Mouse (Mus musculus): ENCODE measurements around the gene Psors1c2. TPM values are rescaled to one million over a fixed set of nuclear protein-coding genes. Genes with fewer than 3 reads are reported as not detected.
A peak's percentile ranks its signal among the peaks of the same experiment; 100 is the strongest.

Gene Psors1c2
- polyA plus RNA-seq (2014; fragmentation: Nextera tagmentation; extraction: Ambion mirVana): 0.59 and 1.9 TPM in 2 replicates

- Histone ChIP-seq H3K27ac (replicated peaks; ENCODE audit: low read depth, low read length) (no peak within 1 kb of the TSS), H3K4me3 (ENCODE audit: low read depth, low read length) (no peak within 1 kb of the TSS)
- WGBS: 47% methylated on average over 7 of the region's 7 CpGs
These were observed at the start of gene Psors1c2 for GRCm38 (mm10) chr17:35532901-35533300. Gene Psors1c2 (plus strand): TSS chr17:35533201.

GRCm38 (mm10) chr17:35484066-35484465 lies 48.9 kb upstream of the Psors1c2 start:
- 0 out of 2 replicates have a peak, but pooled peaks have one; percentile 53 for ATAC-seq (ENCODE audit: low read depth)
- no peak overlapping the region for H3K9ac ChIP-seq (ENCODE audit: low read depth, low read length)
- H3K27me3 ChIP-seq (replicated peaks; ENCODE audit: control insufficient read depth, insufficient read depth, low read length): no peaks in the 10 kb centered on the region
- H3K9me3 ChIP-seq (ENCODE audit: control insufficient read depth, low read length): no peaks in the 10 kb centered on the region
- H3K4me3 ChIP-seq (ENCODE audit: low read depth, low read length): no peak overlapping the region
- under 1% methylated on average over 9 of the region's 9 CpGs for WGBS
- peak; percentile 38 for DNase-seq (ENCODE audit: low spot score)
- no peaks in the 10 kb centered on the region for H3K4me1 ChIP-seq (ENCODE audit: control insufficient read depth, insufficient read depth, low read length)
- H3K27ac ChIP-seq (replicated peaks; ENCODE audit: low read depth, low read length): no peak overlapping the region
- H3K36me3 ChIP-seq (ENCODE audit: control insufficient read depth, insufficient read depth, low read length): no peaks in the 10 kb centered on the region
- H3K4me2 ChIP-seq (ENCODE audit: low read depth, low read length): no peak overlapping the region

More at GRCm38 (mm10) chr17:35532901-35533300, at the start of gene Psors1c2:
- H3K4me1 ChIP-seq (ENCODE audit: control insufficient read depth, insufficient read depth, low read length): no peaks in the 10 kb centered on the region
- no peak within 1 kb of the TSS for H3K4me2 ChIP-seq (ENCODE audit: low read depth, low read length)
- H3K9me3 ChIP-seq (ENCODE audit: control insufficient read depth, low read length): no peaks in the 10 kb centered on the region
- DNase-seq (ENCODE audit: low spot score): no peak
- peaks cover 32% of the 10 kb centered on the region for H3K36me3 ChIP-seq (ENCODE audit: control insufficient read depth, insufficient read depth, low read length)
- no peak for ATAC-seq (ENCODE audit: low read depth)
- H3K9ac ChIP-seq (ENCODE audit: low read depth, low read length): no peak within 1 kb of the TSS
- no peaks in the 10 kb centered on the region for H3K27me3 ChIP-seq (replicated peaks; ENCODE audit: control insufficient read depth, insufficient read depth, low read length)

- Histone ChIP-seq H3K4me1 (ENCODE audit: control insufficient read depth, insufficient read depth, low read length) (no peaks in the 10 kb centered on the region), H3K4me3 (ENCODE audit: low read depth, low read length) (no peak overlapping the region), H3K36me3 (ENCODE audit: control insufficient read depth, insufficient read depth, low read length) (no peaks in the 10 kb centered on the region), H3K9me3 (ENCODE audit: control insufficient read depth, low read length) (no peaks in the 10 kb centered on the region), H3K27me3 (replicated peaks; ENCODE audit: control insufficient read depth, insufficient read depth, low read length) (no peaks in the 10 kb centered on the region), H3K27ac (replicated peaks; ENCODE audit: low read depth, low read length) (no peak overlapping the region), H3K4me2 (ENCODE audit: low read depth, low read length) (no peak overlapping the region), H3K9ac (ENCODE audit: low read depth, low read length) (no peak overlapping the region)
- 37% methylated on average over 4 of the region's 4 CpGs for WGBS
- ATAC-seq (ENCODE audit: low read depth): no peak
- DNase-seq (ENCODE audit: low spot score): no peak
These were observed 47.3 kb upstream of the Psors1c2 start for GRCm38 (mm10) chr17:35485702-35486101.

- Histone ChIP-seq H3K4me1 (ENCODE audit: control insufficient read depth, insufficient read depth, low read length) (no peaks in the 10 kb centered on the region), H3K9ac (ENCODE audit: low read depth, low read length) (no peak overlapping the region), H3K9me3 (ENCODE audit: control insufficient read depth, low read length) (no peaks in the 10 kb centered on the region), H3K36me3 (ENCODE audit: control insufficient read depth, insufficient read depth, low read length) (no peaks in the 10 kb centered on the region), H3K27me3 (replicated peaks; ENCODE audit: control insufficient read depth, insufficient read depth, low read length) (no peaks in the 10 kb centered on the region), H3K4me3 (ENCODE audit: low read depth, low read length) (no peak overlapping the region), H3K27ac (replicated peaks; ENCODE audit: low read depth, low read length) (no peak overlapping the region), H3K4me2 (ENCODE audit: low read depth, low read length) (0 out of 2 replicates have a peak overlapping the region, but pooled peaks have one; percentile 8)
- DNase-seq (ENCODE audit: low spot score) (peak; percentile 24), ATAC-seq (ENCODE audit: low read depth) (no peak)
- 42% methylated on average over 10 of the region's 10 CpGs for WGBS
These were observed 46.3 kb upstream of the Psors1c2 start for GRCm38 (mm10) chr17:35486726-35487125.

- Histone ChIP-seq H3K4me2 (ENCODE audit: low read depth, low read length) (no peak overlapping the region), H3K4me1 (ENCODE audit: control insufficient read depth, insufficient read depth, low read length) (no peaks in the 10 kb centered on the region), H3K4me3 (ENCODE audit: low read depth, low read length) (no peak overlapping the region), H3K27ac (replicated peaks; ENCODE audit: low read depth, low read length) (no peak overlapping the region), H3K9me3 (ENCODE audit: control insufficient read depth, low read length) (no peaks in the 10 kb centered on the region), H3K36me3 (ENCODE audit: control insufficient read depth, insufficient read depth, low read length) (no peaks in the 10 kb centered on the region), H3K27me3 (replicated peaks; ENCODE audit: control insufficient read depth, insufficient read depth, low read length) (no peaks in the 10 kb centered on the region), H3K9ac (ENCODE audit: low read depth, low read length) (no peak overlapping the region)
- 100% methylated on average over 2 of the region's 2 CpGs for WGBS
- ATAC-seq (ENCODE audit: low read depth) (no peak), DNase-seq (ENCODE audit: low spot score) (no peak)
These were observed 45.0 kb upstream of the Psors1c2 start for GRCm38 (mm10) chr17:35488041-35488440.

- no peaks in the 10 kb centered on the region for H3K36me3 ChIP-seq (ENCODE audit: control insufficient read depth, insufficient read depth, low read length)
- no peaks in the 10 kb centered on the region for H3K4me1 ChIP-seq (ENCODE audit: control insufficient read depth, insufficient read depth, low read length)
- H3K9me3 ChIP-seq (ENCODE audit: control insufficient read depth, low read length): no peaks in the 10 kb centered on the region
- H3K4me3 ChIP-seq (ENCODE audit: low read depth, low read length): no peak overlapping the region
- 62% methylated on average over 5 of the region's 5 CpGs for WGBS
- no peak for DNase-seq (ENCODE audit: low spot score)
- H3K4me2 ChIP-seq (ENCODE audit: low read depth, low read length): no peak overlapping the region
- H3K9ac ChIP-seq (ENCODE audit: low read depth, low read length): no peak overlapping the region
- no peak for ATAC-seq (ENCODE audit: low read depth)
- no peak overlapping the region for H3K27ac ChIP-seq (replicated peaks; ENCODE audit: low read depth, low read length)
- H3K27me3 ChIP-seq (replicated peaks; ENCODE audit: control insufficient read depth, insufficient read depth, low read length): no peaks in the 10 kb centered on the region
These were observed 42.7 kb upstream of the Psors1c2 start for GRCm38 (mm10) chr17:35490320-35490719.

- Histone ChIP-seq H3K4me3 (ENCODE audit: low read depth, low read length) (no peak overlapping the region), H3K36me3 (ENCODE audit: control insufficient read depth, insufficient read depth, low read length) (no peaks in the 10 kb centered on the region), H3K9ac (ENCODE audit: low read depth, low read length) (no peak overlapping the region), H3K27ac (replicated peaks; ENCODE audit: low read depth, low read length) (no peak overlapping the region), H3K4me1 (ENCODE audit: control insufficient read depth, insufficient read depth, low read length) (peaks cover 5% of the 10 kb centered on the region; the same call in 1 of the 2 replicates), H3K4me2 (ENCODE audit: low read depth, low read length) (no peak overlapping the region), H3K9me3 (ENCODE audit: control insufficient read depth, low read length) (no peaks in the 10 kb centered on the region), H3K27me3 (replicated peaks; ENCODE audit: control insufficient read depth, insufficient read depth, low read length) (no peaks in the 10 kb centered on the region)
- DNase-seq (ENCODE audit: low spot score) (no peak), ATAC-seq (ENCODE audit: low read depth) (no peak)
- WGBS: 97% methylated on average over 7 of the region's 7 CpGs
These were observed 35.9 kb upstream of the Psors1c2 start for GRCm38 (mm10) chr17:35497124-35497523.

- 6% methylated on average over 6 of the region's 6 CpGs for WGBS
- peak; percentile 45 for DNase-seq (ENCODE audit: low spot score)
- 0 out of 2 replicates have a peak overlapping the region, but pooled peaks have one; percentile 27 for H3K9ac ChIP-seq (ENCODE audit: low read depth, low read length)
These were observed 30.8 kb upstream of the Psors1c2 start for GRCm38 (mm10) chr17:35502226-35502625.

GRCm38 (mm10) chr17:35502762-35503161 lies 30.2 kb upstream of the Psors1c2 start:
- 53% methylated on average over 5 of the region's 5 CpGs for WGBS
- Histone ChIP-seq H3K36me3 (ENCODE audit: control insufficient read depth, insufficient read depth, low read length) (no peaks in the 10 kb centered on the region), H3K4me3 (ENCODE audit: low read depth, low read length) (no peak overlapping the region), H3K4me2 (ENCODE audit: low read depth, low read length) (no peak overlapping the region), H3K27me3 (replicated peaks; ENCODE audit: control insufficient read depth, insufficient read depth, low read length) (peaks cover 27% of the 10 kb centered on the region), H3K4me1 (ENCODE audit: control insufficient read depth, insufficient read depth, low read length) (peaks cover 10% of the 10 kb centered on the region), H3K9ac (ENCODE audit: low read depth, low read length) (no peak overlapping the region), H3K9me3 (ENCODE audit: control insufficient read depth, low read length) (no peaks in the 10 kb centered on the region), H3K27ac (replicated peaks; ENCODE audit: low read depth, low read length) (peak overlapping the region; percentile 75)
- no peak for DNase-seq (ENCODE audit: low spot score)
- ATAC-seq (ENCODE audit: low read depth): no peak

More at GRCm38 (mm10) chr17:35502226-35502625, 30.8 kb upstream of the Psors1c2 start:
- no peak overlapping the region for H3K4me2 ChIP-seq (ENCODE audit: low read depth, low read length)
- no peaks in the 10 kb centered on the region for H3K36me3 ChIP-seq (ENCODE audit: control insufficient read depth, insufficient read depth, low read length)
- H3K27me3 ChIP-seq (replicated peaks; ENCODE audit: control insufficient read depth, insufficient read depth, low read length): peaks cover 22% of the 10 kb centered on the region
- H3K27ac ChIP-seq (replicated peaks; ENCODE audit: low read depth, low read length): peak overlapping the region; percentile 75
- ATAC-seq (ENCODE audit: low read depth): no peak
- H3K4me3 ChIP-seq (ENCODE audit: low read depth, low read length): no peak overlapping the region
- H3K9me3 ChIP-seq (ENCODE audit: control insufficient read depth, low read length): no peaks in the 10 kb centered on the region
- peaks cover 10% of the 10 kb centered on the region for H3K4me1 ChIP-seq (ENCODE audit: control insufficient read depth, insufficient read depth, low read length)
